Mouse (Mus musculus) heart, postnatal 0 days (tissue): Measurements from ENCODE around the gene Cuta. TPM values are rescaled to one million over a fixed set of nuclear protein-coding genes. Genes with fewer than 3 reads are reported as not detected.
A peak's percentile ranks its signal among the peaks of the same experiment; 100 is the strongest.

ENCODE experiments used
- ATAC-seq: fragments of 200-750 bp; cut with Nextera tagmentation; 2 replicates; pipeline ENCODE4 v1.8.0; 2017; ENCODE audit warnings: low read depth, moderate number of reproducible peaks, moderate library complexity; ENCODE audit not compliant: insufficient read depth
- DNase-seq: peaks from one replicate; pipeline ENCODE4 v3.0.0-alpha.2; 2016; ENCODE audit warnings: low spot score
- H3K27ac ChIP-seq: fragments of 300-500 bp; sonication (generic); 2 replicates; pipeline ENCODE4 v1.5.1; 2014; ENCODE audit warnings: low read depth, mild to moderate bottlenecking
- H3K27me3 ChIP-seq: fragments of 300-500 bp; sonication (generic); 2 replicates; pipeline ENCODE4 v1.6.1; 2014; ENCODE audit warnings: low read length, mixed read lengths; ENCODE audit not compliant: control insufficient read depth, insufficient read depth
- H3K36me3 ChIP-seq: fragments of 300-500 bp; sonication (generic); replicated peaks from 2 replicates; pipeline ENCODE4 v1.6.1; 2014; ENCODE audit warnings: low read length, mixed read lengths; ENCODE audit not compliant: control insufficient read depth, insufficient read depth
- H3K4me1 ChIP-seq: fragments of 300-500 bp; sonication (generic); 2 replicates; pipeline ENCODE4 v1.6.1; 2014; ENCODE audit warnings: antibody characterized with exemption; ENCODE audit not compliant: control insufficient read depth, insufficient read depth
- H3K4me2 ChIP-seq: fragments of 300-500 bp; sonication (generic); 2 replicates; pipeline ENCODE4 v1.6.1; 2014; ENCODE audit warnings: low read depth, mild to moderate bottlenecking, low read length, moderate library complexity
- H3K4me3 ChIP-seq: fragments of 300-500 bp; sonication (generic); 2 replicates; pipeline ENCODE4 v1.5.1; 2014; ENCODE audit warnings: low read depth, low read length
- H3K9ac ChIP-seq: fragments of 300-500 bp; sonication (generic); replicated peaks from 2 replicates; pipeline ENCODE4 v1.6.1; 2014; ENCODE audit warnings: low read depth, low read length, mixed read lengths
- H3K9me3 ChIP-seq: fragments of 300-500 bp; sonication (generic); replicated peaks from 2 replicates; pipeline ENCODE4 v1.6.1; 2016; ENCODE audit warnings: low read length; ENCODE audit not compliant: control insufficient read depth
- CTCF ChIP-seq: IDR thresholded peaks from 2 replicates; pipeline ENCODE4 v1.5.1; 2016; ENCODE audit warnings: antibody characterized with exemption, control low read depth, low read depth
- EP300 ChIP-seq: IDR thresholded peaks from 2 replicates; pipeline ENCODE4 v1.6.1; 2016; ENCODE audit warnings: antibody characterized with exemption, low read depth
- WGBS: fragments of 180-500 bp; shearing (Covaris S2); extraction: QIAGEN DNeasy Blood & Tissue Kit; methylation state at CpG from one replicate; pipeline ENCODE4 v1.1.7; 2014; 5-methylcytosine and 5-hydroxymethylcytosine counted together
- polyA plus RNA-seq: library from polyadenylated mRNA; unstranded; fragments of >200 nt; fragmentation: Nextera tagmentation; extraction: Ambion mirVana; gene quantifications from 2 replicates; pipeline ENCODE4 v1.2.1, GENCODE M21; 2015
- total RNA-seq: library from RNA; depleted of rRNA; stranded (reverse); fragments of >200 nt; gene quantifications from 2 replicates; pipeline ENCODE4 v1.2.3, GENCODE M21; 2014; ENCODE audit warnings: low replicate concordance

Cuta gene
- total and polyA plus RNA-seq, 2 experiments from 2014 or later, result 80.2 to 180 TPM

GRCm38 (mm10) chr17:26949866-26950265 lies 10.5 kb upstream of the Cuta start:
- H3K4me3 ChIP-seq, result no peak overlapping the region
- no peaks in the 10 kb centered on the region for H3K27me3 ChIP-seq
- no peak overlapping the region for H3K9ac ChIP-seq
- peaks cover 44% of the 10 kb centered on the region for H3K4me1 ChIP-seq
- H3K36me3 ChIP-seq, result no peaks in the 10 kb centered on the region
- TF ChIP-seq CTCF (no peak), EP300 (no peak)
- 0 out of 2 replicates have a peak overlapping the region, but pooled peaks have one; percentile 15 for H3K27ac ChIP-seq
- DNase-seq, result no peak
- no peaks in the 10 kb centered on the region for H3K9me3 ChIP-seq
- H3K4me2 ChIP-seq, result no peak overlapping the region
- ATAC-seq, result no peak
- 61% methylated on average over 5 of the region's 5 CpGs for WGBS

GRCm38 (mm10) chr17:26949051-26949577 lies 9.7 kb upstream of the Cuta start:
- H3K9ac ChIP-seq, result peak overlapping the region; percentile 72
- H3K27me3 ChIP-seq, result no peaks in the 10 kb centered on the region
- H3K9me3 ChIP-seq, result no peaks in the 10 kb centered on the region
- H3K36me3 ChIP-seq, result no peaks in the 10 kb centered on the region
- H3K4me1 ChIP-seq, result peaks cover 39% of the 10 kb centered on the region
- H3K4me3 ChIP-seq, result peak overlapping the region; percentile 77
- no peak for DNase-seq
- peak; percentile 40 for TF ChIP-seq CTCF
- TF ChIP-seq EP300, result no peak
- ATAC-seq, result peak; percentile 21
- WGBS, result 31% methylated on average over 9 of the region's 14 CpGs
- H3K4me2 ChIP-seq, result peak overlapping the region; percentile 100
- 0 out of 2 replicates have a peak overlapping the region, but pooled peaks have one; percentile 15 for H3K27ac ChIP-seq

GRCm38 (mm10) chr17:26948316-26949050 lies 9.1 kb upstream of the Cuta start:
- Histone ChIP-seq H3K27ac (peak overlapping the region; percentile 22; the same call in 1 of the 2 replicates), H3K4me3 (peak overlapping the region; percentile 77), H3K9me3 (no peaks in the 10 kb centered on the region), H3K9ac (peak overlapping the region; percentile 72), H3K36me3 (no peaks in the 10 kb centered on the region), H3K4me1 (peaks cover 34% of the 10 kb centered on the region), H3K27me3 (no peaks in the 10 kb centered on the region), H3K4me2 (peak overlapping the region; percentile 100)
- ATAC-seq (no peak), DNase-seq (peak; percentile 22)
- no peak for TF ChIP-seq EP300
- no peak for TF ChIP-seq CTCF
- 1% methylated on average over 46 of the region's 87 CpGs for WGBS

- Histone ChIP-seq H3K4me3 (no peak overlapping the region), H3K9ac (peak overlapping the region; percentile 65; the same call in 1 of the 2 replicates), H3K4me1 (peaks cover 24% of the 10 kb centered on the region), H3K27me3 (no peaks in the 10 kb centered on the region), H3K4me2 (peak overlapping the region; percentile 69; the same call in 1 of the 2 replicates), H3K27ac (no peak overlapping the region), H3K9me3 (no peaks in the 10 kb centered on the region), H3K36me3 (no peaks in the 10 kb centered on the region)
- ATAC-seq (no peak), DNase-seq (no peak)
- TF ChIP-seq CTCF (no peak), EP300 (no peak)
- WGBS, result 76% methylated on average over 12 of the region's 12 CpGs
These were observed 8.1 kb upstream of the Cuta start for GRCm38 (mm10) chr17:26947231-26948100.

- WGBS, result 2% methylated on average over 33 of the region's 37 CpGs
- peak; percentile 62 for ATAC-seq
- TF ChIP-seq CTCF, result peak; percentile 28
- no peak; the same call in 1 of the 2 replicates for TF ChIP-seq EP300
- Histone ChIP-seq H3K4me2 (peak overlapping the region; percentile 69), H3K36me3 (no peaks in the 10 kb centered on the region), H3K4me1 (peaks cover 15% of the 10 kb centered on the region), H3K4me3 (peak overlapping the region; percentile 39), H3K9me3 (no peaks in the 10 kb centered on the region), H3K9ac (peak overlapping the region; percentile 65), H3K27ac (peak overlapping the region; percentile 64), H3K27me3 (no peaks in the 10 kb centered on the region)
- no peak for DNase-seq
These were observed 7.2 kb upstream of the Cuta start for GRCm38 (mm10) chr17:26946567-26946966.
